In the genomic region with DNA sequence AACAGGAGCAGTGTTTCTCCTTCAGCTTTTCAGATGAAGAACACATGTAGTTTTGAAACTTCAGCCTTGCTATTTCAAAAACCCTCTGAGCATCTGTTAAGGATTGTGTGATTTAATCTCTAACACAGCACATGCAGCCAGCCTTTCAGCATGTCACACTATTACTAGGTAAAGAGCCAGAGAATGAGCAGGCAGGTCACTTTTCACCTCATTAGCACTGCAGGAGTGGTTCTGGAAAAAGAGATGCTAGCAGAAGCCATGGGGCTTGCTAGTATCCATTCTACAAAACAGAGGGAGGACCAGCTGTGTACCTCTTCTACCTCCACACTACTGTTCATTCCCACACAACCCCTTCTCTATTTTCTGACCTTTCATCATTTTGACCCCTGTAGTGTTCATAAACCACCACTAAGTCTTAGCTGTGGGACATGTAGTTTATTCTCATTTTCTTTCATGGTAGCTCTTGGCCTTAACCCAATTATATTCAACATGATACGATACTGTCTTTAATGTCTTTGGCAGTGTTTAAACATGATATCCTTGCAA, we compare ENCODE assay signal across 23 mouse cellular contexts.
A peak's percentile ranks its signal among the peaks of the same experiment; 100 is the strongest.
DNase-seq lines count a peak whose midpoint lies in the region; ATAC-seq and TF ChIP-seq lines count a peak whose summit lies in the region.
"Had no signal": no experiment of that assay in that cellular context is flagged by ENCODE, and none has a peak within 500 bp of the region (broad histone marks: within the 10 kb centered on the region; RNA-seq: fewer than 3 reads in every experiment).

No protein-coding gene starts in this region.

- H3K27me3 ChIP-seq in forebrain, embryonic 13.5 days, result no peaks in the 10 kb centered on the region
- no peaks in the 10 kb centered on the region for H3K27me3 ChIP-seq in forebrain, embryonic 16.5 days (replicated peaks; ENCODE audit: control insufficient read depth, insufficient read depth, low read length)
- no peaks in the 10 kb centered on the region for H3K27me3 ChIP-seq in midbrain, embryonic 15.5 days (replicated peaks)
- H3K27me3 ChIP-seq in midbrain, postnatal 0 days (ENCODE audit: insufficient read depth, low read length), result no peaks in the 10 kb centered on the region
- H3K27me3 ChIP-seq: CH12.LX; heart, embryonic 13.5 days; hindbrain, embryonic 15.5 days; kidney, embryonic 15.5 days; neural tube, embryonic 15.5 days; stomach, embryonic 15.5 days had no signal

- H3K36me3 ChIP-seq in forebrain, embryonic 13.5 days (ENCODE audit: poor library complexity, severe bottlenecking), result no peaks in the 10 kb centered on the region
- no peaks in the 10 kb centered on the region for H3K36me3 ChIP-seq in forebrain, embryonic 16.5 days (ENCODE audit: control insufficient read depth, insufficient read depth)
- H3K36me3 ChIP-seq in midbrain, embryonic 15.5 days (replicated peaks), result no peaks in the 10 kb centered on the region
- no peaks in the 10 kb centered on the region for H3K36me3 ChIP-seq in midbrain, postnatal 0 days (ENCODE audit: insufficient read depth, low read length)
- H3K36me3 ChIP-seq: heart, embryonic 13.5 days; hindbrain, embryonic 15.5 days; kidney, embryonic 15.5 days; neural tube, embryonic 15.5 days; stomach, embryonic 15.5 days had no signal

- ATAC-seq in forebrain, embryonic 13.5 days, result peak; percentile 69
- ATAC-seq in forebrain, embryonic 16.5 days, result no peak; the same call in 1 of the 2 replicates
- ATAC-seq in midbrain, embryonic 15.5 days (replicated peaks), result peak; percentile 48; the same call in 1 of the 2 replicates
- no peak for ATAC-seq in midbrain, postnatal 0 days (ENCODE audit: low FRiP score)
- ATAC-seq: intestine, postnatal 0 days; liver, postnatal 0 days had no signal

- H3K27ac ChIP-seq in forebrain, embryonic 13.5 days, result no peak overlapping the region
- H3K27ac ChIP-seq in forebrain, embryonic 16.5 days (ENCODE audit: low read length), result no peak overlapping the region
- no peak overlapping the region for H3K27ac ChIP-seq in midbrain, embryonic 15.5 days
- H3K27ac ChIP-seq in midbrain, postnatal 0 days (ENCODE audit: low read depth, low read length), result no peak overlapping the region
- H3K27ac ChIP-seq: heart, embryonic 13.5 days; hindbrain, embryonic 15.5 days; kidney, embryonic 15.5 days; neural tube, embryonic 15.5 days; stomach, embryonic 15.5 days had no signal

- TF ChIP-seq CTCF in midbrain, postnatal 0 days (IDR thresholded peaks at IDR 0.05), result no peak

- 84% methylated on average over 1 of the region's 1 CpGs for WGBS in forebrain, embryonic 13.5 days
- WGBS in forebrain, embryonic 16.5 days, result 60% methylated on average over 1 of the region's 1 CpGs
- WGBS in midbrain, embryonic 15.5 days, result 84% methylated on average over 1 of the region's 1 CpGs
- WGBS in midbrain, postnatal 0 days, result 83% methylated on average over 1 of the region's 1 CpGs

- no peaks in the 10 kb centered on the region for H3K9me3 ChIP-seq in forebrain, embryonic 13.5 days (replicated peaks)
- no peaks in the 10 kb centered on the region for H3K9me3 ChIP-seq in forebrain, embryonic 16.5 days (ENCODE audit: control insufficient read depth, low read length)
- H3K9me3 ChIP-seq in midbrain, embryonic 15.5 days, result no peaks in the 10 kb centered on the region
- H3K9me3 ChIP-seq in midbrain, postnatal 0 days (ENCODE audit: low read length), result no peaks in the 10 kb centered on the region
- H3K9me3 ChIP-seq: heart, embryonic 13.5 days; hindbrain, embryonic 15.5 days; kidney, embryonic 15.5 days; neural tube, embryonic 15.5 days; stomach, embryonic 15.5 days had no signal

- DNase-seq in midbrain, postnatal 0 days (ENCODE audit: low spot score), result no peak
- peak; percentile 46 for DNase-seq in hindlimb bud, embryonic 11.5 days (ENCODE audit: extremely low spot score, low read depth, low spot score)
- no peak for DNase-seq in layer of hippocampus, adult 8-10 months (ENCODE audit: low spot score in 2 of 2)
- DNase-seq in layer of hippocampus, postnatal 25 days (ENCODE audit: extremely low spot score in 1 of 2, low spot score in 1 of 2), result no peak
- DNase-seq in adipocyte (ENCODE audit: low spot score), result no peak
- DNase-seq: cerebellum, adult 9-10 months; gastrocnemius, postnatal 14 days; heart, adult 18-20 months; kidney, postnatal 4 days; liver, postnatal 0 days; lung, postnatal 4 days; thymus, adult 18-20 months had no signal

- no peak overlapping the region for H3K9ac ChIP-seq in forebrain, embryonic 13.5 days
- H3K9ac ChIP-seq in forebrain, embryonic 16.5 days (replicated peaks; ENCODE audit: low read depth, low read length), result no peak overlapping the region
- no peak overlapping the region for H3K9ac ChIP-seq in midbrain, embryonic 15.5 days
- no peak overlapping the region for H3K9ac ChIP-seq in midbrain, postnatal 0 days (replicated peaks; ENCODE audit: low read length, poor library complexity, severe bottlenecking)
- H3K9ac ChIP-seq: heart, embryonic 13.5 days; hindbrain, embryonic 15.5 days; kidney, embryonic 15.5 days; liver, postnatal 0 days; neural tube, embryonic 15.5 days; stomach, embryonic 15.5 days had no signal

- no peak overlapping the region for H3K4me3 ChIP-seq in forebrain, embryonic 13.5 days
- H3K4me3 ChIP-seq in forebrain, embryonic 16.5 days (replicated peaks; ENCODE audit: low read length), result no peak overlapping the region
- no peak overlapping the region for H3K4me3 ChIP-seq in midbrain, embryonic 15.5 days
- H3K4me3 ChIP-seq in midbrain, postnatal 0 days (ENCODE audit: low read depth, low read length), result no peak overlapping the region
- H3K4me3 ChIP-seq: heart, embryonic 13.5 days; hindbrain, embryonic 15.5 days; kidney, embryonic 15.5 days; neural tube, embryonic 15.5 days; stomach, embryonic 15.5 days had no signal

- H3K4me1 ChIP-seq in forebrain, embryonic 13.5 days, result no peaks in the 10 kb centered on the region
- H3K4me1 ChIP-seq in forebrain, embryonic 16.5 days (replicated peaks; ENCODE audit: control insufficient read depth, insufficient read depth, low read length), result no peaks in the 10 kb centered on the region
- no peaks in the 10 kb centered on the region for H3K4me1 ChIP-seq in midbrain, embryonic 15.5 days
- H3K4me1 ChIP-seq in midbrain, postnatal 0 days (ENCODE audit: insufficient read depth, low read length), result no peaks in the 10 kb centered on the region
- H3K4me1 ChIP-seq: heart, embryonic 13.5 days; hindbrain, embryonic 15.5 days; kidney, embryonic 15.5 days; neural tube, embryonic 15.5 days; stomach, embryonic 15.5 days had no signal

- no peak overlapping the region for H3K4me2 ChIP-seq in forebrain, embryonic 13.5 days
- no peak overlapping the region for H3K4me2 ChIP-seq in forebrain, embryonic 16.5 days (ENCODE audit: low read length)
- H3K4me2 ChIP-seq in midbrain, embryonic 15.5 days, result no peak overlapping the region
- no peak overlapping the region for H3K4me2 ChIP-seq in midbrain, postnatal 0 days (ENCODE audit: low read depth, low read length, poor library complexity, severe bottlenecking)
- H3K4me2 ChIP-seq: heart, embryonic 13.5 days; hindbrain, embryonic 15.5 days; kidney, embryonic 15.5 days; midbrain, embryonic 11.5 days; neural tube, embryonic 15.5 days; stomach, embryonic 15.5 days had no signal

Comparison
In these comparisons a context has a peak if more than half of its experiments do, and no peak if none do; other contexts are left out.
1. ATAC-seq: peak in forebrain, embryonic 13.5 days (single experiment) and midbrain, embryonic 15.5 days (single experiment); none in forebrain, embryonic 16.5 days (single experiment) and midbrain, postnatal 0 days (single experiment).